ENCODE assay signal across 20 mouse cellular contexts in genomic region chr3:103098662-103099061, GRCm38 (mm10). TPM values are rescaled to one million over a fixed set of nuclear protein-coding genes. Genes with fewer than 3 reads are reported as not detected.
DNase-seq lines count a peak whose midpoint lies in the region; ATAC-seq lines count a peak whose summit lies in the region.
"Had no signal": no experiment of that assay in that cellular context is flagged by ENCODE, and none has a peak within 500 bp of the region (broad histone marks: within the 10 kb centered on the region; RNA-seq: fewer than 3 reads in every experiment).

No protein-coding gene starts in this region.

- no peaks in the 10 kb centered on the region for H3K9me3 ChIP-seq in heart, embryonic 12.5 days (replicated peaks)
- H3K9me3 ChIP-seq: embryonic facial prominence, embryonic 10.5 days; hindbrain, embryonic 15.5 days; midbrain, embryonic 10.5 days had no signal

- H3K27ac ChIP-seq in heart, embryonic 12.5 days (ENCODE audit: poor library complexity, severe bottlenecking), result no peak overlapping the region
- H3K27ac ChIP-seq: embryonic facial prominence, embryonic 10.5 days; hindbrain, embryonic 15.5 days; macrophage; midbrain, embryonic 10.5 days had no signal

- peak overlapping the region; percentile 20; the same call in 1 of the 2 replicates for H3K4me2 ChIP-seq in heart, embryonic 12.5 days
- H3K4me2 ChIP-seq: hindbrain, embryonic 15.5 days had no signal

- H3K27me3 ChIP-seq in heart, embryonic 12.5 days (replicated peaks), result no peaks in the 10 kb centered on the region

- no peak for DNase-seq in heart, adult 9 months (ENCODE audit: low spot score in 2 of 2)
- peak; percentile 9 for DNase-seq in lung, postnatal 36 days
- DNase-seq in lung, adult 18-20 months, result no peak
- peak; percentile 11 to 33 for DNase-seq in B cell, adult 2 months
- DNase-seq in ZHBTc4 (ENCODE audit: low read depth, low spot score), result peak; percentile 86
- no peak for DNase-seq in cerebellum, postnatal 25 days
- DNase-seq: adrenal gland, postnatal 25 days; cerebellum, adult 2 months; left cerebral cortex, postnatal 4 days; liver; lung, adult 2 months; thymus, adult 18-20 months had no signal

- WGBS in heart, embryonic 12.5 days, result 64% methylated on average over 23 of the region's 23 CpGs

- no peak overlapping the region for H3K9ac ChIP-seq in heart, embryonic 12.5 days
- H3K9ac ChIP-seq: hindbrain, embryonic 15.5 days had no signal

- no peaks in the 10 kb centered on the region for H3K36me3 ChIP-seq in heart, embryonic 12.5 days
- H3K36me3 ChIP-seq: embryonic facial prominence, embryonic 10.5 days; hindbrain, embryonic 15.5 days; midbrain, embryonic 10.5 days had no signal

- no peak for ATAC-seq in heart, embryonic 12.5 days (ENCODE audit: insufficient number of reproducible peaks, low FRiP score)
- ATAC-seq: intestine, embryonic 16.5 days had no signal

- 0 out of 2 replicates have a peak, but pooled peaks cover 7% of the 10 kb centered on the region for H3K4me1 ChIP-seq in heart, embryonic 12.5 days (replicated peaks)

- H3K4me3 ChIP-seq in heart, embryonic 12.5 days, result no peak overlapping the region
- H3K4me3 ChIP-seq: embryonic facial prominence, embryonic 10.5 days; hindbrain, embryonic 15.5 days; midbrain, embryonic 10.5 days had no signal

RNA-seq across cellular contexts. Expression of gene Dennd2c, which starts 3.7 kb away (rescaled TPM):
- 5.1 and 5.9 TPM in 2 replicates for polyA plus RNA-seq in heart, embryonic 12.5 days (2016; fragmentation: Nextera tagmentation; extraction: Ambion mirVana)

RNA-seq across cellular contexts. Expression of gene Ampd1, which starts 24.8 kb away (rescaled TPM):
- 0.30 TPM in 1 of 2 replicates, not detected in the other for polyA plus RNA-seq in heart, embryonic 12.5 days (2016; fragmentation: Nextera tagmentation; extraction: Ambion mirVana)
- polyA plus RNA-seq: cerebellum, adult 2 months; embryonic facial prominence, embryonic 10.5 days; hindbrain, embryonic 15.5 days; intestine, embryonic 16.5 days; kidney, embryonic 14.5 days; macrophage; midbrain, embryonic 10.5 days; midbrain, postnatal 0 days had no signal

RNA-seq across cellular contexts. Expression of gene Nras, which starts 40.6 kb away (rescaled TPM):
- polyA plus RNA-seq in heart, embryonic 12.5 days (2016; fragmentation: Nextera tagmentation; extraction: Ambion mirVana), result 93.4 and 93.7 TPM in 2 replicates

Comparison
In these comparisons a context has a peak if more than half of its experiments do, and no peak if none do; other contexts are left out.
1. DNase-seq: peak in lung, postnatal 36 days (single experiment), B cell, adult 2 months (2 of 2) and ZHBTc4 (single experiment); none in heart, adult 9 months (0 of 2), lung, adult 18-20 months (0 of 2) and cerebellum, postnatal 25 days (0 of 2).